Mouse (Mus musculus) forebrain, embryonic 13.5 days (tissue): ENCODE results near the gene Gpr152. TPM values are rescaled to one million over a fixed set of nuclear protein-coding genes. Genes with fewer than 3 reads are reported as not detected.

Experiments
- ATAC-seq: fragments of 200-750 bp; cut with Nextera tagmentation; 2 replicates; pipeline ENCODE4 v1.8.0; 2017
- H3K27ac ChIP-seq: fragments of 300-500 bp; sonication (generic); 2 replicates; pipeline ENCODE4 v1.5.1; 2015; ENCODE audit warnings: inconsistent platforms, mild to moderate bottlenecking, moderate library complexity
- H3K27me3 ChIP-seq: fragments of 300-500 bp; sonication (generic); 2 replicates; pipeline ENCODE4 v1.6.1; 2015; ENCODE audit warnings: mild to moderate bottlenecking, inconsistent platforms
- H3K36me3 ChIP-seq: fragments of 300-500 bp; sonication (generic); 2 replicates; pipeline ENCODE4 v1.6.1; 2015; ENCODE audit warnings: mild to moderate bottlenecking, inconsistent platforms; ENCODE audit not compliant: poor library complexity, severe bottlenecking
- H3K4me1 ChIP-seq: fragments of 300-500 bp; sonication (generic); 2 replicates; pipeline ENCODE4 v1.6.1; 2015; ENCODE audit warnings: inconsistent platforms
- H3K4me2 ChIP-seq: fragments of 300-500 bp; sonication (generic); 2 replicates; pipeline ENCODE4 v1.6.1; 2015; ENCODE audit warnings: inconsistent platforms, mild to moderate bottlenecking, moderate library complexity
- H3K4me3 ChIP-seq: fragments of 300-500 bp; sonication (generic); 2 replicates; pipeline ENCODE4 v1.5.1; 2015; ENCODE audit warnings: mild to moderate bottlenecking, inconsistent platforms
- H3K9ac ChIP-seq: fragments of 300-500 bp; sonication (generic); 2 replicates; pipeline ENCODE4 v1.6.1; 2015; ENCODE audit warnings: mild to moderate bottlenecking, inconsistent platforms
- H3K9me3 ChIP-seq: fragments of 300-500 bp; sonication (generic); replicated peaks from 2 replicates; pipeline ENCODE4 v1.6.1; 2016; ENCODE audit warnings: inconsistent platforms
- WGBS: fragments of 180-500 bp; shearing (Covaris S2); methylation state at CpG from one replicate; pipeline ENCODE4 v1.1.7; 2015; 5-methylcytosine and 5-hydroxymethylcytosine counted together
- polyA plus RNA-seq: library from polyadenylated mRNA; unstranded; fragments of >200 nt; fragmentation: Nextera tagmentation; extraction: Ambion mirVana; gene quantifications from 2 replicates; pipeline ENCODE4 v1.2.1, GENCODE M21; 2015

The Gpr152 gene
- polyA plus RNA-seq, 1 experiment from 2014 or later = 0.04 TPM

DNA sequence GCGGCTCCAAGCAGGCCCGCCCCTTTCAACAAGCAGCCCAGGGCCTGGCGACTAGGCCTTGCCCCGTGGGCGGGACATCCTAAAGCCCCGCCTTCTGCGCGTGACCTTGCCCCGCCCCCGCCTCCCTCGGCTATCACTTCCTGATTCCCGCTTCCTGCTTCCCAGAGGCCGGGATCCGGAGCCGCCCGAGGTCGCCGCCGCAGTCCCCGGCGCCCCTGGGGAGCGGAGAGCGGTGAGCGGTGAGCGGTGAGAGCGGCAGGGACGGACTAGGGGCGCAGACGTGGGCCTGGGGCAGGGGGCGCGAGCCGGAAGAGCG is 8.9 kb downstream of the Gpr152 start, which contains the start of gene Coro1b:
Gene Coro1b (plus strand): TSS at position 129 of the 316 bp plus-strand sequence.
- peak within 1 kb of the TSS; percentile 84 for H3K4me3 ChIP-seq
- no peaks in the 10 kb centered on the region for H3K27me3 ChIP-seq
- peak; percentile 96 for ATAC-seq
- under 1% methylated on average over 31 of the region's 33 CpGs for WGBS
- H3K9me3 ChIP-seq = no peaks in the 10 kb centered on the region
- peaks cover 26% of the 10 kb centered on the region for H3K4me1 ChIP-seq
- H3K27ac ChIP-seq = peak within 1 kb of the TSS; percentile 52; the same call in 1 of the 2 replicates
- peak within 1 kb of the TSS; percentile 88 for H3K9ac ChIP-seq
- peak within 1 kb of the TSS; percentile 86 for H3K4me2 ChIP-seq
- peaks cover 36% of the 10 kb centered on the region for H3K36me3 ChIP-seq

DNA sequence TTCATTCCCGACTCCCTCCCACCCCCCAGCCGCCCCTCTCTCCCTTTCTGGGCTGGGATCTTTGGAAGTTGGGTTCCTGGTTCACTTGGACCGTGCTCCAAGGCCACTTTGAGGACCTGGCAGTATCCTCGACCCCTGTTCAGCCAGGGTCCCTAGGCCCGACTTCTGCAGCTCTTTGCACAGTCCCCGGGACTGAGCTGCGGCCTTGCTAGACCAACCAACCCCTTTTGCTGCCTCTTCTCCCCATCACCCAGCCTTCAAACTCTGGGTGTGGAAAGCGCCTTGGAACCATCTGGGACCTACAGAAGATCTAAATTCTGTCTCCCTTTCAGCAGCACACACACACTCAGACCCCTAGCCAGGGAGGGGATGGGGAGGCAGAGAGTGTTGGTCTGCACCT is 9.2 kb downstream of the Gpr152 start:
- H3K4me1 ChIP-seq = peaks cover 26% of the 10 kb centered on the region
- H3K27ac ChIP-seq = peak overlapping the region; percentile 52; the same call in 1 of the 2 replicates
- whole genome bisulfite sequencing = 3% methylated on average over 6 of the region's 8 CpGs
- no peaks in the 10 kb centered on the region for H3K9me3 ChIP-seq
- peak overlapping the region; percentile 84 for H3K4me3 ChIP-seq
- H3K4me2 ChIP-seq = peak overlapping the region; percentile 86
- no peaks in the 10 kb centered on the region for H3K27me3 ChIP-seq
- peak; percentile 44 for ATAC-seq
- H3K36me3 ChIP-seq = peaks cover 40% of the 10 kb centered on the region
- peak overlapping the region; percentile 88 for H3K9ac ChIP-seq

DNA sequence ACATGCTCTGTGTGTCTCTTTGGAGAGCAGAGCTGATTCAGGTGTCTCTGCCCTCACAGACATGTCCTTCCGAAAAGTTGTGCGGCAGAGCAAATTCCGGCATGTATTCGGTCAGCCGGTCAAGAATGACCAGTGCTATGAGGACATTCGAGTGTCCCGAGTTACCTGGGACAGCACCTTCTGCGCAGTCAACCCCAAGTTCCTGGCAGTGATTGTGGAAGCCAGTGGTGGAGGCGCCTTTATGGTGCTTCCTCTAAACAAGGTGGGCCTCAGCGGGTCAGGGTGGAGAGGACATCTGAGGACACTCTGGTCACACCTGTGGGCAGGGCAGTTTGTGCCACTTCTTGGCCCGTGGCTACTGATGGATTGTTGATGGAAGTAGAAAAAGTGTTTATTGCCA is 9.7 kb downstream of the Gpr152 start:
- H3K4me2 ChIP-seq = peak overlapping the region; percentile 86
- peaks cover 44% of the 10 kb centered on the region for H3K36me3 ChIP-seq
- H3K9me3 ChIP-seq = no peaks in the 10 kb centered on the region
- H3K9ac ChIP-seq = peak overlapping the region; percentile 88
- no peak overlapping the region for H3K27ac ChIP-seq
- H3K27me3 ChIP-seq = no peaks in the 10 kb centered on the region
- WGBS = 91% methylated on average over 11 of the region's 11 CpGs
- H3K4me1 ChIP-seq = peaks cover 26% of the 10 kb centered on the region
- peak overlapping the region; percentile 84 for H3K4me3 ChIP-seq
- no peak for ATAC-seq

DNA sequence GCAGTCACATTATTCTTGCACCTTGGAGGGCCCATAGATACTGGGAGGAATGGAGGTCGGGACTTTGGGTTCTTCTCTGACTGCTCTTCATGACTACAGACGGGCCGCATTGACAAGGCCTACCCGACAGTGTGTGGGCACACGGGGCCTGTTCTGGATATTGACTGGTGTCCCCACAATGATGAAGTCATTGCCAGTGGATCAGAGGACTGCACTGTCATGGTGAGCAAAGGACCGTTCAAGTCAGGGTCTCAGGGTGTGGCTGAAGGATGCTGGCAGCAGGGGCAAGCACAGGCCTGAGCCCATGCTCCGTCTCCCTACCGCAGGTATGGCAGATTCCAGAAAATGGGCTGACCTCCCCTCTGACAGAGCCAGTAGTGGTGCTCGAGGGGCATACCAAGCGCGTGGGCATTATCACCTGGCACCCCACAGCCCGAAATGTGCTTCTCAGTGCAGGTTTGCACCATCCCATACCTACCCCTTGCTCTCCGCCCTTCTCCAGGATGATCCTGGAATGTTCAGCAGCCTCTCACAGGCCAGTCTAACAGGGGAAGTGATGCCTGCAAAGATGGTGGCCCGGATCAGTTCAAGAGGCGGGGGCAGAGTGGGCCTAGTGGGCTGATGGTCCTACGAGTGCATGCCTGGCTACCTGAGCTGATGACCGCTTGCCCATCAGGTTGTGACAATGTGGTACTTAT is 10.3 kb downstream of the Gpr152 start:
- peak overlapping the region; percentile 86; the same call in 1 of the 2 replicates for H3K4me2 ChIP-seq
- no peak overlapping the region for H3K27ac ChIP-seq
- H3K36me3 ChIP-seq = peaks cover 45% of the 10 kb centered on the region
- H3K27me3 ChIP-seq = no peaks in the 10 kb centered on the region
- H3K4me1 ChIP-seq = peaks cover 26% of the 10 kb centered on the region
- no peak overlapping the region for H3K9ac ChIP-seq
- H3K4me3 ChIP-seq = no peak overlapping the region
- ATAC-seq = no peak
- no peaks in the 10 kb centered on the region for H3K9me3 ChIP-seq
- WGBS = 94% methylated on average over 17 of the region's 17 CpGs

DNA sequence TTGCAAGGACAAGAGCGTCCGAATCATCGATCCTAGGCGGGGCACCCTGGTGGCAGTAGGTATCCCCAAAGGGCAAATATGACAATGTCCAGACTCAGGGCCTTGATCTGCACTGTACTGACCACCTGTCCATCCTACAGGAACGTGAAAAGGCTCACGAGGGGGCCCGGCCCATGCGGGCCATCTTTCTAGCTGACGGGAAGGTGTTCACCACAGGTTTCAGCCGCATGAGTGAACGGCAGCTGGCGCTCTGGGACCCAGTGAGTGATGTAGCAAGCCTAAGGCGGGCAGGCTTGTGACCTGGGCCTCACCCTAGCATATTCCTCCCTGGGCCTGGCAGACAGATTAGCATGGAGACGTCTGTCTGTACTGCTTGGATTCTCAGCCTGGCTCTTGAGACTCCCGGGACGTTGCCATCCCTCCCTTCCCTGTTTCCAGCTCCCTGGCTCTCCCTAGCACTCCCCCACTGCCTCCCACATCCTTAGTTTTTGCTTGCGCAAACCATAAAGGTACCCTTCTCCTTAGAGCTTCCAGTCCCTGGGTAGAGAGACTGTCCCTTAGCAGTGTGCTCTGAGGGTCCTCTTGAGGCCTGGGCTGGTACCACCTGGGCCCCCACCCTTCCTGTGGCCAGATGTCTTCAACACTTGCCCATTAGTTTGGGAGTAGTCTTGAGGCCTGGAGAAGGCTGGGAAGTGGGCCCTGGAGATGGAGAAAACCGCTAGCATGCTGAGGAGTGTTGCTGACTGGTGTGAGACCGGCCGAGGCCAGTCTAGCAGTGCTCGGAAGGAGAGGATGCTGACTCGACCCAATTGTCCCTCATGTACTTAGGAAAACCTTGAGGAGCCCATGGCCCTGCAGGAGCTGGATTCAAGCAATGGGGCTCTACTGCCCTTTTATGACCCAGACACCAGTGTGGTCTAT is 11.2 kb downstream of the Gpr152 start:
- Histone ChIP-seq H3K9me3 (no peaks in the 10 kb centered on the region), H3K27me3 (no peaks in the 10 kb centered on the region)

DNA sequence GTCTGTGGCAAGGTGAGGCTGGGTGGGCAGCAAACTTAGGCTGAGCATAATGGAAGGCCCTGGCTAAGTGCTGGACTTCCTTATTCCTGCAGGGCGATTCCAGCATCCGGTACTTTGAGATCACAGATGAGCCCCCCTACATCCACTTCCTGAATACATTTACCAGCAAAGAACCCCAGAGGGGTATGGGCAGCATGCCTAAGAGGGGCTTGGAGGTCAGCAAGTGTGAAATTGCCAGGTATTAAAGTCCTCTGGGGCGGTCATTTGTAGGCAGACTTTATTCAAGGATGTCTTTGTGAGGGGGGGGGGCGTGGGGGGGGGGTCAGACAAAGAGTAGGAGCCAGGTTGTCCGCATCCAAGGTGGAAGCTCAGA is 11.9 kb downstream of the Gpr152 start:
- ATAC-seq = no peak
- peaks cover 56% of the 10 kb centered on the region for H3K36me3 ChIP-seq
- 74% methylated on average over 5 of the region's 5 CpGs for WGBS

More for the DNA sequence above, 11.2 kb downstream of the Gpr152 start:
- Histone ChIP-seq H3K9ac (no peak overlapping the region), H3K4me1 (peaks cover 26% of the 10 kb centered on the region), H3K27ac (no peak overlapping the region), H3K36me3 (peaks cover 49% of the 10 kb centered on the region), H3K4me2 (no peak overlapping the region), H3K4me3 (no peak overlapping the region)
- ATAC-seq = no peak
- WGBS = 89% methylated on average over 22 of the region's 22 CpGs

DNA sequence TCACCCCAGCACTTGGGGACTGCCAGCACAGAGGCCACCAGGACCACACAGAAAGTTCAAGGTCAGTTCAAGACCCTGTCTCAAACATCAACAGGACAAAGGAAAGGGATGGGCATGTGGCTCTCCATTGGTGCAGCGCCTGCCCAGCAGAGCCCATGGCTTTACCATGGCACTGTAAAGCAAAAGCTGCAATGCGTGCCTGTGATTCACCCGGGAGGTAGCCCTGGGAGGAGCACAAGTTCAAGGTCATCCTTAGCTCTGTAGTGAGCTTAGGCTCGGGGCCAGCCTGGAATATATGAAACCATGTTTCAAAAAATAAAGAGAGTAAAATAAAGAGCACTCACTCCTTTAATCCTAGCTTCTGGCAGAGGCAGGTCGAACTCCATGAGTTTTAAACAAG is 12.3 kb downstream of the Gpr152 start:
- no peak for ATAC-seq
- WGBS = 89% methylated on average over 5 of the region's 5 CpGs
- Histone ChIP-seq H3K27ac (no peak overlapping the region), H3K36me3 (peaks cover 60% of the 10 kb centered on the region), H3K4me3 (no peak overlapping the region), H3K4me2 (no peak overlapping the region), H3K9me3 (no peaks in the 10 kb centered on the region), H3K27me3 (no peaks in the 10 kb centered on the region), H3K9ac (no peak overlapping the region), H3K4me1 (peaks cover 26% of the 10 kb centered on the region)

More for the DNA sequence above, 11.9 kb downstream of the Gpr152 start:
- Histone ChIP-seq H3K4me1 (peaks cover 26% of the 10 kb centered on the region), H3K4me3 (no peak overlapping the region), H3K4me2 (no peak overlapping the region), H3K9me3 (no peaks in the 10 kb centered on the region), H3K27me3 (no peaks in the 10 kb centered on the region), H3K9ac (no peak overlapping the region), H3K27ac (no peak overlapping the region)

DNA sequence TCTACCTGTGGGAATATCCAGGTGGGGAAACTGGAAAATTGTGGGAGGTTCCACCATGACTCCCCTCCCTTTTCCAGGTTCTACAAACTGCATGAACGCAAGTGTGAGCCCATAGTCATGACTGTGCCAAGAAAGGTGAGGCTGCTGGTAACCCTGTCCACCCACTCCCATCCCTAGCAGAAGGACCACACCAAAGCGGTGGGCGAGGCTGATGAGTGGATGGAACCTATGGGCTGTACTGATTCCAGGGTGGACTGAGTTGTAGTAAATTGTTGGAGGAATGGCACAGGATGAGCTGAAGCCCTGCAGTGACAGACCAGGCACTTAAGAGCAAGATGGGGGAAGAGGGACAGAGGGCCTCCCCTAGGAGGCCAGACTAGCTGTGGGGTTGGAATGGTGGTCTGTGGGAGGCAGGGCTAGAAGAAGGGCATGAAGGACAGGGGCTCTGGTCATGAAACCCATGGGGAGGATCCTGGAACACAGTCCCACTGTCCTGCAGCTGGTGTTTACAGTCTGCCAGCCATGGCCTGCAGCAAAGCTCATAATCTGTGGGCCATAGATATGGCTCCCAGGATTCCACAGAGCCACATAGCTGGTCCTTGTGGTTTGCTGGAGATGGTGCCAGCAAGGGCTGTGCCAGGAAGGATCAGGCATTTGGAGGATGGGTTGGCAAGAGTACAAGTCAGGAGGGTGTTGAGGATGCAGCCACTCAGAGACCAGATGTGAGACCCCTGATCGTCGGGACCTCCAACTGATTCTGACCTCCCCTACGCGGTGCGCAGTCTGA is 13.1 kb downstream of the Gpr152 start:
- Histone ChIP-seq H3K9ac (no peak overlapping the region), H3K9me3 (no peaks in the 10 kb centered on the region), H3K4me1 (peaks cover 20% of the 10 kb centered on the region), H3K27me3 (no peaks in the 10 kb centered on the region), H3K27ac (no peak overlapping the region), H3K4me2 (no peak overlapping the region), H3K4me3 (no peak overlapping the region), H3K36me3 (peaks cover 67% of the 10 kb centered on the region)
- no peak for ATAC-seq
- WGBS = 90% methylated on average over 8 of the region's 8 CpGs

DNA sequence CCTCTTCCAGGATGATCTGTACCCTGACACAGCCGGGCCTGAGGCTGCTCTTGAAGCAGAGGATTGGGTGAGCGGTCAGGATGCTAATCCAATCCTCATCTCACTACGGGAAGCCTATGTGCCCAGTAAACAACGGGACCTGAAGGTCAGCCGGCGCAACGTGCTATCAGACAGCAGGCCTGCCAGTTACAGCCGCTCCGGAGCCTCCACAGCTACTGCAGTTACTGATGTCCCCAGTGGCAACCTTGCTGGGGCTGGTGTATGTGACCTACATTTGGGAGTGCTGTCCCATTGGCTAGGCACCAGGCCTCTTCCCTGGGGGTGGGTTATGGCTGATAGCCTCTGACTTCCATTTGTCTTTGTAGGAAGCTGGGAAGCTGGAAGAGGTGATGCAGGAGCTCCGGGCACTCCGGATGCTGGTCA is 13.7 kb downstream of the Gpr152 start, which contains the start of gene Ptprcap:
Gene Ptprcap (plus strand): TSS at position 373 of the 423 bp plus-strand sequence.
- Histone ChIP-seq H3K4me3 (no peak within 1 kb of the TSS), H3K4me2 (no peak within 1 kb of the TSS), H3K9ac (no peak within 1 kb of the TSS), H3K4me1 (peaks cover 14% of the 10 kb centered on the region), H3K9me3 (no peaks in the 10 kb centered on the region), H3K27ac (no peak within 1 kb of the TSS), H3K36me3 (peaks cover 73% of the 10 kb centered on the region), H3K27me3 (no peaks in the 10 kb centered on the region)
- no peak for ATAC-seq
- 77% methylated on average over 11 of the region's 11 CpGs for WGBS

DNA sequence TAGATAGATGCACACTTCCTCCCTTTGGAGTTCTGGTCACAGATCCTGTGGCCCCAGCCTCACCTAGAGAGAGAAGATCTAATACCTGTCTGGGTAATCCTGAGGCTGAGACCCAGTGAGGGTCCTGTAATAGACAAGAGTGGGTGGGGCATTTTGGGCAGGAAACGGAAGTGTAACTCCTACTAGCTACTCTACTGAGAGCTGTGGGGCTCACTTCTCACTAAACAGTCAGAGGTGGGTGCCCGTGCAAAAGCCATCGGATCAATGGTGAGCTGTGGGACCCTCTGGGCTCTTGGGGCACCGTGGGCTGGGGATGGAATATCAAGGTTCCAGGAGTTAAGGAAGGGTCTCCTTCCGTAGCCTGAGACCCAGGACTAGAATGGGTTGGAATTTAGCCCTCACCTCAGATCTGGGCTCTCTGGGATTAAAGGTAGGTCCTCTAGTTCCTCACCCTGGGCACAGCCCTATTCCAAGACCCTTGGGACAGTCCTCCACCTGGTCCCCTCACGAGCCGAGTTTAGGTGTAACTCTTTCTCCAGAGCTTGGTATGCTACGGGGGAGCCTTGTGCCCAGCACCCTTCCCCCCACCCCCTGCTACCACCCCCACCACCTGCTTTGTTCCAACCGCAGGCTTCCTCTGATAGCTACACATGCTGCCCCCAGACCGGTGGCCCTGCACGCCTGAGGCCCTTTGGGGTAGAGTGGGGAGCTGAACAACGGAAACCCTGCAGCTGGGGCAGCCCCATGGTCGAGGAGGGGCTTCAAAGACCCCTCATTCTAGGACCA is 15.0 kb downstream of the Gpr152 start:
- Histone ChIP-seq H3K27me3 (no peaks in the 10 kb centered on the region), H3K9me3 (no peaks in the 10 kb centered on the region), H3K4me3 (no peak overlapping the region), H3K9ac (no peak overlapping the region), H3K27ac (no peak overlapping the region; the same call in 1 of the 2 replicates), H3K4me2 (no peak overlapping the region), H3K36me3 (peaks cover 87% of the 10 kb centered on the region), H3K4me1 (peaks cover 5% of the 10 kb centered on the region)
- 0 out of 2 replicates have a peak, but pooled peaks have one; percentile 14 for ATAC-seq
- WGBS = 85% methylated on average over 13 of the region's 13 CpGs
